Mouse (Mus musculus): ENCODE data around the gene Gm6096. TPM values are rescaled to one million over a fixed set of nuclear protein-coding genes. Genes with fewer than 3 reads are reported as not detected.

Gene Gm6096
- polyA plus RNA-seq (2017; shearing (Covaris generic)), result not detected

GRCm38 (mm10) chr7:34250738-34251137 is at the start of gene Gm6096:
Gene Gm6096, plus strand, starts transcription at chr7:34251038.

DNA sequence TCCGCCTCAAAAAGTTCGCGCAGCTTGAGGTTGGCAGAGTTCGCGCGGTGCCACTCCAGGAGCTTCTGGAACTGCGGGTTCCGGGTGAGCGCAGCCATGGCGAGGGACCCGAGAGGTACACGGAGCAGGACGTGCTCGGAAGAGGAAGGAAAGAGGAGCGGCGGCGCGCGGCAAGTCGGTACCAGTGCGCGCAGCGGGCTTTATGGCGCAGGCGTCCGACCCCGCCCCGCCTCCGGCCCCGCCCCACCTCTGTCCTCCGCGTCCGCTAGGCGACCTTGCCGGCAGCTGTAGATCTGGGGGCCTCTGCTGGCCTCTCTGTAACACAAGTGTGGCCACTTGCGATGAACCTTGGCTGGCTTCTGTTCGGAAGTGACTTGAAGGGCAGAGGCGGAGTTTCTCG is 20.7 kb upstream of the Gm6096 start, which contains the start of gene Gpi1:
Gpi1 (minus strand) TSS at position 221 of the 400 bp plus-strand sequence.

Other genes starting within 250 kb of the Gm6096 start
- not detected for gene Scgb2b27, start 237.1 kb upstream of the Gm6096 start, polyA plus RNA-seq (2017; shearing (Covaris generic))
- gene Scgb1b27, start 229.6 kb upstream of the Gm6096 start, polyA plus RNA-seq (2017; shearing (Covaris generic)), result not detected
- gene Scgb1b30, start 155.6 kb upstream of the Gm6096 start, polyA plus RNA-seq (2017; shearing (Covaris generic)), result not detected
- gene Wtip, start 117.8 kb upstream of the Gm6096 start, polyA plus RNA-seq (2017; shearing (Covaris generic)), result not detected
- 154 TPM for gene Uba2, start 81.4 kb upstream of the Gm6096 start, polyA plus RNA-seq (2017; shearing (Covaris generic))
- 47.5 TPM for gene Pdcd2l, start 54.4 kb upstream of the Gm6096 start, polyA plus RNA-seq (2017; shearing (Covaris generic))
- gene Gpi1, start 20.7 kb upstream of the Gm6096 start, polyA plus RNA-seq (2017; shearing (Covaris generic)), result 380 TPM
- 36.6 TPM for gene 4931406P16Rik, start 62.5 kb downstream of the Gm6096 start, polyA plus RNA-seq (2017; shearing (Covaris generic))
- 35.3 TPM for gene Lsm14a, start 142.3 kb downstream of the Gm6096 start, polyA plus RNA-seq (2017; shearing (Covaris generic))